Mouse (Mus musculus): ENCODE data around the gene Ccr7.

DNA sequence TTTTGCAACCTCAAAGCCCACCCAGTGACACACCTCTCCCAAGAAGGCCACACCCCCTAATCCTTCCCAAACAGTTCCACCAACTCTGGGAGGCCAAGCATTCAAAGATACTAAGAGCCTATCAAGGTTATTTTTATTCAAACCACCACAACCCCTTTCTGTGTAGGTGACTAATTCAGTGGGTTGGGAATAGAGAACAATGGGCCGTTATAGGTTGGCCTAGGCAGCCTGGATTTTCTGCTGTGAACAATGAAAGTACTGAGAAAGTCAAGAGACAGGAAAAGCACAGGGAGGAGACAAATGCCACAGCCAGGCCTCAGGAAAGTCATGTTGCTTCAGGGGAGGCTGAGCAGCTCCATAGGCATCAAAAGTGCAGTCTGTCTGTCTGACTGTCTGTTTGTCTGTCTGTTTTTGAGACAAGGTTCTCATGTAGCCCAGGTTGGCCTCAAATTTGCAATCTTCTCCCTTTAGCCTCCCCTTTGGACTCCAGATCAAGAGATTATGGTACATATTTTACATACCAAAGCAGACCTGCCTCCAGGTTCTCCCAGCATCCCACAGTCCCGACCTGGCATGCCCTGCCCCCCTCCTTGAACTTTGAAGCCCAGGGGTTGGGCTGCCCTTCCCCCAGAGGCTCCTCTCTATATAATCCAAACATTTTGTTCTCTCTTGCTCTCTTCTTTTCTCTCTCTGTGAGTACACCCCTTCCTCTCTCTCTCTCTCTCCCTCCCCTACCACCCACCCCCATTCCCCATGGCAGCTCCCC lies 59.8 kb downstream of the Ccr7 start:
- no peak for TF ChIP-seq GATA1 (IDR thresholded peaks at IDR 0.05; ENCODE audit: borderline replicate concordance, low read length)
- no peak for TF ChIP-seq FLI1 (IDR thresholded peaks at IDR 0.05; ENCODE audit: low read length)

Measured in megakaryocyte, embryonic 14.5 days (primary cell).